Mouse (Mus musculus) intestine, embryonic 15.5 days (tissue): ENCODE measurements at regions not wholly inside any gene's neighbourhood (a gene's known extent, or its start where the extent isn't known, plus 50 kb on each side); places are given as distances from the start of the nearest gene placed in this dataset.

Experiments
- ATAC-seq: fragments of 200-750 bp; cut with Nextera tagmentation; 2 replicates; pipeline ENCODE4 v1.8.0; 2017; ENCODE audit warnings: moderate TSS enrichment, moderate library complexity
- H3K27ac ChIP-seq: fragments of 300-500 bp; sonication (generic); 2 replicates; pipeline ENCODE4 v1.5.1; 2015; ENCODE audit warnings: mild to moderate bottlenecking, inconsistent platforms
- H3K27me3 ChIP-seq: fragments of 300-500 bp; sonication (generic); replicated peaks from 2 replicates; pipeline ENCODE4 v1.6.1; 2015; ENCODE audit warnings: inconsistent platforms
- H3K36me3 ChIP-seq: fragments of 300-500 bp; sonication (generic); 2 replicates; pipeline ENCODE4 v1.6.1; 2015; ENCODE audit warnings: inconsistent platforms
- H3K4me1 ChIP-seq: fragments of 300-500 bp; sonication (generic); replicated peaks from 2 replicates; pipeline ENCODE4 v1.6.1; 2015; ENCODE audit warnings: inconsistent platforms
- H3K4me2 ChIP-seq: fragments of 300-500 bp; sonication (generic); replicated peaks from 2 replicates; pipeline ENCODE4 v1.6.1; 2015; ENCODE audit warnings: mild to moderate bottlenecking, inconsistent platforms
- H3K4me3 ChIP-seq: fragments of 300-500 bp; sonication (generic); replicated peaks from 2 replicates; pipeline ENCODE4 v1.5.1; 2015; ENCODE audit warnings: inconsistent platforms
- H3K9ac ChIP-seq: fragments of 300-500 bp; sonication (generic); 2 replicates; pipeline ENCODE4 v1.6.1; 2015; ENCODE audit warnings: inconsistent platforms
- H3K9me3 ChIP-seq: fragments of 300-500 bp; sonication (generic); 2 replicates; pipeline ENCODE4 v1.6.1; 2016; ENCODE audit warnings: inconsistent platforms
- WGBS: fragments of 180-500 bp; shearing (Covaris S2); methylation state at CpG from one replicate; pipeline ENCODE4 v1.1.7; 2015; 5-methylcytosine and 5-hydroxymethylcytosine counted together

- Histone ChIP-seq H3K27me3 (no peaks in the 10 kb centered on the region), H3K9me3 (no peaks in the 10 kb centered on the region), H3K9ac (no peak overlapping the region), H3K27ac (no peak overlapping the region), H3K4me1 (no peaks in the 10 kb centered on the region), H3K4me2 (no peak overlapping the region), H3K36me3 (no peaks in the 10 kb centered on the region), H3K4me3 (no peak overlapping the region)
- WGBS = 91% methylated on average over 3 of the region's 3 CpGs
- no peak for ATAC-seq
These were observed 109.4 kb upstream of the Nr4a3 start for GRCm38 (mm10) chr4:47935547-47935946.

- Histone ChIP-seq H3K27me3 (no peaks in the 10 kb centered on the region), H3K4me2 (no peak overlapping the region), H3K9ac (no peak overlapping the region), H3K36me3 (no peaks in the 10 kb centered on the region), H3K4me3 (no peak overlapping the region), H3K9me3 (no peaks in the 10 kb centered on the region), H3K4me1 (no peaks in the 10 kb centered on the region), H3K27ac (no peak overlapping the region)
- WGBS = 53% methylated on average over 7 of the region's 7 CpGs
- ATAC-seq = peak; percentile 97
These were observed 108.4 kb upstream of the Nr4a3 start for GRCm38 (mm10) chr4:47936470-47937125.

- no peak overlapping the region for H3K4me2 ChIP-seq
- no peak; the same call in 1 of the 2 replicates for ATAC-seq
- no peaks in the 10 kb centered on the region for H3K27me3 ChIP-seq
- H3K9ac ChIP-seq = no peak overlapping the region
- H3K36me3 ChIP-seq = no peaks in the 10 kb centered on the region
- H3K4me1 ChIP-seq = no peaks in the 10 kb centered on the region
- no peaks in the 10 kb centered on the region for H3K9me3 ChIP-seq
- H3K4me3 ChIP-seq = no peak overlapping the region
- H3K27ac ChIP-seq = no peak overlapping the region
- WGBS = 65% methylated on average over 16 of the region's 16 CpGs
These were observed 96.9 kb upstream of the Nr4a3 start for GRCm38 (mm10) chr4:47947869-47948573.

- Histone ChIP-seq H3K4me2 (no peak overlapping the region), H3K27me3 (no peaks in the 10 kb centered on the region), H3K27ac (no peak overlapping the region), H3K4me3 (no peak overlapping the region), H3K9ac (no peak overlapping the region), H3K4me1 (no peaks in the 10 kb centered on the region), H3K9me3 (no peaks in the 10 kb centered on the region), H3K36me3 (no peaks in the 10 kb centered on the region)
- 58% methylated on average over 8 of the region's 8 CpGs for WGBS
- no peak for ATAC-seq
These were observed 96.2 kb upstream of the Nr4a3 start for GRCm38 (mm10) chr4:47948789-47949188.

GRCm38 (mm10) chr4:47954576-47955305 is 90.2 kb upstream of the Nr4a3 start:
- WGBS = 56% methylated on average over 15 of the region's 15 CpGs
- H3K4me3 ChIP-seq = no peak overlapping the region

GRCm38 (mm10) chr4:47964630-47965029 is 80.3 kb upstream of the Nr4a3 start:
- Histone ChIP-seq H3K4me2 (no peak overlapping the region), H3K9ac (no peak overlapping the region), H3K9me3 (no peaks in the 10 kb centered on the region), H3K27ac (no peak overlapping the region), H3K4me1 (no peaks in the 10 kb centered on the region), H3K27me3 (no peaks in the 10 kb centered on the region), H3K36me3 (no peaks in the 10 kb centered on the region), H3K4me3 (no peak overlapping the region)
- ATAC-seq = no peak
- WGBS = 80% methylated on average over 4 of the region's 4 CpGs

More at GRCm38 (mm10) chr4:47954576-47955305, 90.2 kb upstream of the Nr4a3 start:
- no peak overlapping the region for H3K4me2 ChIP-seq
- H3K4me1 ChIP-seq = no peaks in the 10 kb centered on the region
- no peak overlapping the region for H3K27ac ChIP-seq
- no peaks in the 10 kb centered on the region for H3K27me3 ChIP-seq
- no peaks in the 10 kb centered on the region for H3K36me3 ChIP-seq
- ATAC-seq = no peak
- no peak overlapping the region for H3K9ac ChIP-seq
- H3K9me3 ChIP-seq = no peaks in the 10 kb centered on the region

- H3K4me2 ChIP-seq = no peak overlapping the region
- no peaks in the 10 kb centered on the region for H3K27me3 ChIP-seq
- 82% methylated on average over 4 of the region's 4 CpGs for WGBS
- no peaks in the 10 kb centered on the region for H3K36me3 ChIP-seq
- no peak for ATAC-seq
- H3K27ac ChIP-seq = no peak overlapping the region
- no peaks in the 10 kb centered on the region for H3K4me1 ChIP-seq
- H3K4me3 ChIP-seq = no peak overlapping the region
- H3K9ac ChIP-seq = no peak overlapping the region
- no peaks in the 10 kb centered on the region for H3K9me3 ChIP-seq
These were observed 73.1 kb upstream of the Nr4a3 start for GRCm38 (mm10) chr4:47971861-47972260.

- H3K27ac ChIP-seq = no peak overlapping the region
- no peaks in the 10 kb centered on the region for H3K36me3 ChIP-seq
- no peak overlapping the region for H3K4me3 ChIP-seq
- H3K9me3 ChIP-seq = no peaks in the 10 kb centered on the region
- no peak overlapping the region for H3K9ac ChIP-seq
- no peaks in the 10 kb centered on the region for H3K27me3 ChIP-seq
- 58% methylated on average over 13 of the region's 13 CpGs for WGBS
- H3K4me2 ChIP-seq = no peak overlapping the region
- H3K4me1 ChIP-seq = no peaks in the 10 kb centered on the region
- ATAC-seq = no peak
These were observed 65.2 kb upstream of the Nr4a3 start for GRCm38 (mm10) chr4:47979579-47980313.
